In genomic region chr11:69835966-69836335, GRCm38 (mm10) we compare ENCODE assay signal across 9 mouse cellular contexts. TPM values are rescaled to one million over a fixed set of nuclear protein-coding genes. Genes with fewer than 3 reads are reported as not detected.
DNase-seq lines count a peak whose midpoint lies in the region; ATAC-seq and TF ChIP-seq lines count a peak whose summit lies in the region.
"Had no signal": no experiment of that assay in that cellular context is flagged by ENCODE, and none has a peak within 500 bp of the region (broad histone marks: within the 10 kb centered on the region; RNA-seq: fewer than 3 reads in every experiment).

No protein-coding gene starts in this region.

- H3K27ac ChIP-seq in kidney, postnatal 0 days = no peak overlapping the region
- H3K27ac ChIP-seq in forebrain, embryonic 10.5 days = peak overlapping the region; percentile 87
- no peak overlapping the region for H3K27ac ChIP-seq in intestine, embryonic 16.5 days (ENCODE audit: low read length)
- no peak overlapping the region for H3K27ac ChIP-seq in olfactory bulb, adult 2 months (ENCODE audit: insufficient read depth, low read depth, low read length)

- peaks cover 27% of the 10 kb centered on the region for H3K4me1 ChIP-seq in kidney, postnatal 0 days (replicated peaks; ENCODE audit: insufficient read depth, low read length)
- H3K4me1 ChIP-seq in forebrain, embryonic 10.5 days = peaks cover 66% of the 10 kb centered on the region
- peaks cover 29% of the 10 kb centered on the region for H3K4me1 ChIP-seq in intestine, embryonic 16.5 days (ENCODE audit: control insufficient read depth, insufficient read depth, low read length)
- H3K4me1 ChIP-seq in olfactory bulb, adult 2 months (ENCODE audit: control insufficient read depth, insufficient read depth, low read length) = peaks cover 28% of the 10 kb centered on the region

- no peak for TF ChIP-seq CTCF in kidney, postnatal 0 days (IDR thresholded peaks at IDR 0.05; ENCODE audit: low read depth)
- TF ChIP-seq CTCF in olfactory bulb, adult 2 months (IDR thresholded peaks at IDR 0.05; ENCODE audit: insufficient read depth, low read depth, low read length) = no peak

- no peak for DNase-seq in kidney, postnatal 0 days (ENCODE audit: low spot score)
- no peak for DNase-seq in kidney, adult 11 months
- no peak for DNase-seq in forebrain, embryonic 10.5 days (ENCODE audit: extremely low spot score, low spot score)
- DNase-seq in frontal cortex, adult 2 months (ENCODE audit: extremely low spot score in 1 of 2, low spot score in 1 of 2) = no peak
- no peak for DNase-seq in gastrocnemius, postnatal 36 days
- DNase-seq: kidney, adult 2 months had no signal

- ATAC-seq in kidney, postnatal 0 days (replicated peaks; ENCODE audit: low FRiP score, low read depth) = no peak
- ATAC-seq in intestine, embryonic 16.5 days = no peak

- H3K27me3 ChIP-seq in kidney, postnatal 0 days (ENCODE audit: insufficient read depth, low read length) = no peaks in the 10 kb centered on the region
- peaks cover 52% of the 10 kb centered on the region for H3K27me3 ChIP-seq in forebrain, embryonic 10.5 days (ENCODE audit: poor library complexity, severe bottlenecking)
- peaks cover 5% of the 10 kb centered on the region; the same call in 1 of the 2 replicates for H3K27me3 ChIP-seq in intestine, embryonic 16.5 days (replicated peaks; ENCODE audit: control insufficient read depth, insufficient read depth, low read length)

- H3K4me2 ChIP-seq in kidney, postnatal 0 days (ENCODE audit: low read length) = peak overlapping the region; percentile 97
- H3K4me2 ChIP-seq in intestine, embryonic 16.5 days (ENCODE audit: low read depth, low read length) = peak overlapping the region; percentile 95

- intact Hi-C loops in gastrocnemius, postnatal 36 days (cut with DNase I) = loop anchor here (5.0 kb wide), 1 partner anchor 34 kb away; the partner anchor contains the start of gene Fgf11

- no peaks in the 10 kb centered on the region for H3K9me3 ChIP-seq in kidney, postnatal 0 days (replicated peaks; ENCODE audit: low read length)
- no peaks in the 10 kb centered on the region for H3K9me3 ChIP-seq in forebrain, embryonic 10.5 days
- no peaks in the 10 kb centered on the region for H3K9me3 ChIP-seq in intestine, embryonic 16.5 days (ENCODE audit: control insufficient read depth, low read length)
- H3K9me3 ChIP-seq: megakaryocyte, embryonic 14.5 days had no signal

- no peak overlapping the region for H3K9ac ChIP-seq in kidney, postnatal 0 days (ENCODE audit: low read depth, low read length)
- peak overlapping the region; percentile 78 for H3K9ac ChIP-seq in intestine, embryonic 16.5 days (ENCODE audit: low read depth, low read length)

- 18% methylated on average over 4 of the region's 4 CpGs for WGBS in kidney, postnatal 0 days
- 2% methylated on average over 4 of the region's 4 CpGs for WGBS in forebrain, embryonic 10.5 days
- 29% methylated on average over 4 of the region's 4 CpGs for WGBS in intestine, embryonic 16.5 days
- 0% methylated on average over 4 of the region's 4 CpGs for WGBS in olfactory bulb, adult 2 months

- H3K4me3 ChIP-seq in kidney, postnatal 0 days (replicated peaks; ENCODE audit: low read depth, low read length) = peak overlapping the region; percentile 59; the same call in 1 of the 2 replicates
- peak overlapping the region; percentile 75 for H3K4me3 ChIP-seq in forebrain, embryonic 10.5 days
- H3K4me3 ChIP-seq in intestine, embryonic 16.5 days (ENCODE audit: low read length) = peak overlapping the region; percentile 71
- H3K4me3 ChIP-seq in olfactory bulb, adult 2 months (ENCODE audit: insufficient read depth, low read depth, low read length) = peak overlapping the region; percentile 89

- no peak for TF ChIP-seq POLR2A in olfactory bulb, adult 2 months (IDR thresholded peaks at IDR 0.05; ENCODE audit: insufficient read depth, low read depth, low read length)

- H3K36me3 ChIP-seq in kidney, postnatal 0 days (ENCODE audit: insufficient read depth, low read length) = no peaks in the 10 kb centered on the region
- H3K36me3 ChIP-seq in forebrain, embryonic 10.5 days (replicated peaks) = peaks cover 31% of the 10 kb centered on the region
- H3K36me3 ChIP-seq in intestine, embryonic 16.5 days (ENCODE audit: control insufficient read depth, insufficient read depth, low read length) = 0 out of 2 replicates have a peak, but pooled peaks cover 3% of the 10 kb centered on the region

RNA-seq across cellular contexts. Expression of gene Nlgn2, which starts 1.6 kb away (rescaled TPM):
- 4.1 and 4.7 TPM in 2 replicates for polyA plus RNA-seq in kidney, postnatal 0 days (2015; fragmentation: Nextera tagmentation; extraction: Ambion mirVana)
- 4.7 and 5.2 TPM in 2 replicates for polyA plus RNA-seq in forebrain, embryonic 10.5 days (2016; fragmentation: Nextera tagmentation; extraction: Ambion mirVana)
- 3.4 and 4.1 TPM in 2 replicates for polyA plus RNA-seq in intestine, embryonic 16.5 days (2015; fragmentation: Nextera tagmentation; extraction: Ambion mirVana)
- 82.2 TPM in 1 of 2 replicates, not detected in the other for polyA plus RNA-seq in olfactory bulb, adult 2 months (2012; ENCODE audit: insufficient read depth, insufficient read length, low replicate concordance, missing spikeins)
- polyA plus RNA-seq in frontal cortex, adult 2 months (2012; rRNA removed) = 116 and 125 TPM in 2 replicates
- total RNA-seq in gastrocnemius, postnatal 36 days (2021) = 1 to 10 TPM; 2.4 to 2.9 TPM

RNA-seq across cellular contexts. Expression of gene Tmem256, which starts 2.4 kb away (rescaled TPM):
- polyA plus RNA-seq in kidney, postnatal 0 days (2015; fragmentation: Nextera tagmentation; extraction: Ambion mirVana) = 485 and 528 TPM in 2 replicates
- 259 and 290 TPM in 2 replicates for polyA plus RNA-seq in forebrain, embryonic 10.5 days (2016; fragmentation: Nextera tagmentation; extraction: Ambion mirVana)
- 470 and 476 TPM in 2 replicates for polyA plus RNA-seq in intestine, embryonic 16.5 days (2015; fragmentation: Nextera tagmentation; extraction: Ambion mirVana)
- not detected in 2 replicates for polyA plus RNA-seq in olfactory bulb, adult 2 months (2012; ENCODE audit: insufficient read depth, insufficient read length, low replicate concordance, missing spikeins)
- polyA plus RNA-seq in frontal cortex, adult 2 months (2012; rRNA removed) = 183 and 212 TPM in 2 replicates
- 100 to 1,000 TPM; 104 to 140 TPM for total RNA-seq in gastrocnemius, postnatal 36 days (2021)

RNA-seq across cellular contexts. Expression of gene Plscr3, which starts 10.2 kb away (rescaled TPM):
- 96.4 and 102 TPM in 2 replicates for polyA plus RNA-seq in kidney, postnatal 0 days (2015; fragmentation: Nextera tagmentation; extraction: Ambion mirVana)
- polyA plus RNA-seq in forebrain, embryonic 10.5 days (2016; fragmentation: Nextera tagmentation; extraction: Ambion mirVana) = 67.5 and 67.6 TPM in 2 replicates
- 73.0 and 75.2 TPM in 2 replicates for polyA plus RNA-seq in intestine, embryonic 16.5 days (2015; fragmentation: Nextera tagmentation; extraction: Ambion mirVana)
- polyA plus RNA-seq in olfactory bulb, adult 2 months (2012; ENCODE audit: insufficient read depth, insufficient read length, low replicate concordance, missing spikeins) = not detected in 2 replicates
- polyA plus RNA-seq in frontal cortex, adult 2 months (2012; rRNA removed) = 33.6 and 37.6 TPM in 2 replicates
- total RNA-seq in gastrocnemius, postnatal 36 days (2021) = 10 to 100 TPM; 10.6 to 11.2 TPM

RNA-seq across cellular contexts. Expression of gene Spem1, which starts 14.0 kb away (rescaled TPM):
- polyA plus RNA-seq in kidney, postnatal 0 days (2015; fragmentation: Nextera tagmentation; extraction: Ambion mirVana) = not detected in 2 replicates
- polyA plus RNA-seq in forebrain, embryonic 10.5 days (2016; fragmentation: Nextera tagmentation; extraction: Ambion mirVana) = 0.19 TPM in 1 of 2 replicates, not detected in the other
- 0.22 TPM in 1 of 2 replicates, not detected in the other for polyA plus RNA-seq in intestine, embryonic 16.5 days (2015; fragmentation: Nextera tagmentation; extraction: Ambion mirVana)
- polyA plus RNA-seq in olfactory bulb, adult 2 months (2012; ENCODE audit: insufficient read depth, insufficient read length, low replicate concordance, missing spikeins) = not detected in 2 replicates
- 0.42 and 0.58 TPM in 2 replicates for polyA plus RNA-seq in frontal cortex, adult 2 months (2012; rRNA removed)
- not detected for total RNA-seq in gastrocnemius, postnatal 36 days (2021)

RNA-seq across cellular contexts. Expression of gene Spem2, which starts 17.7 kb away (rescaled TPM):
- polyA plus RNA-seq in kidney, postnatal 0 days (2015; fragmentation: Nextera tagmentation; extraction: Ambion mirVana) = not detected in 2 replicates
- polyA plus RNA-seq in forebrain, embryonic 10.5 days (2016; fragmentation: Nextera tagmentation; extraction: Ambion mirVana) = not detected in 2 replicates
- polyA plus RNA-seq in intestine, embryonic 16.5 days (2015; fragmentation: Nextera tagmentation; extraction: Ambion mirVana) = not detected in 2 replicates
- polyA plus RNA-seq in olfactory bulb, adult 2 months (2012; ENCODE audit: insufficient read depth, insufficient read length, low replicate concordance, missing spikeins) = not detected in 2 replicates
- polyA plus RNA-seq in frontal cortex, adult 2 months (2012; rRNA removed) = not detected in 2 replicates
- not detected for total RNA-seq in gastrocnemius, postnatal 36 days (2021)
